Mouse (Mus musculus): Measurements from ENCODE around the gene Ergic1. TPM values are rescaled to one million over a fixed set of nuclear protein-coding genes. Genes with fewer than 3 reads are reported as not detected.
A peak's percentile ranks its signal among the peaks of the same experiment; 100 is the strongest.

The Ergic1 gene
- polyA plus RNA-seq, 1 experiment from 2014 or later = 126 TPM

GRCm38 (mm10) chr17:26595448-26596167 lies 34.3 kb downstream of the Ergic1 start:
- no peak; the same call in 1 of the 2 replicates for ATAC-seq (ENCODE audit: low FRiP score, low read depth)
- Histone ChIP-seq H3K4me3 (no peak overlapping the region), H3K9ac (no peak overlapping the region), H3K4me1 (peaks cover 48% of the 10 kb centered on the region), H3K9me3 (no peaks in the 10 kb centered on the region), H3K4me2 (replicated peaks) (peak overlapping the region; percentile 34), H3K27me3 (no peaks in the 10 kb centered on the region), H3K36me3 (peaks cover 30% of the 10 kb centered on the region), H3K27ac (peak overlapping the region; percentile 81)
- WGBS = 59% methylated on average over 7 of the region's 7 CpGs

- Histone ChIP-seq H3K36me3 (peaks cover 25% of the 10 kb centered on the region), H3K27me3 (no peaks in the 10 kb centered on the region), H3K4me2 (replicated peaks) (peak overlapping the region; percentile 34), H3K27ac (peak overlapping the region; percentile 81), H3K4me1 (peaks cover 50% of the 10 kb centered on the region), H3K9ac (no peak overlapping the region), H3K4me3 (no peak overlapping the region), H3K9me3 (no peaks in the 10 kb centered on the region)
- WGBS = 46% methylated on average over 7 of the region's 7 CpGs
- peak; percentile 77 for ATAC-seq (ENCODE audit: low FRiP score, low read depth)
Measured at GRCm38 (mm10) chr17:26596168-26596658, 34.9 kb downstream of the Ergic1 start.

GRCm38 (mm10) chr17:26596856-26597481 lies 35.7 kb downstream of the Ergic1 start:
- Histone ChIP-seq H3K9me3 (no peaks in the 10 kb centered on the region), H3K27ac (0 out of 2 replicates have a peak overlapping the region, but pooled peaks have one; percentile 65), H3K4me3 (no peak overlapping the region), H3K4me1 (peaks cover 58% of the 10 kb centered on the region), H3K36me3 (peaks cover 24% of the 10 kb centered on the region), H3K4me2 (replicated peaks) (no peak overlapping the region), H3K27me3 (no peaks in the 10 kb centered on the region), H3K9ac (no peak overlapping the region)
- ATAC-seq (ENCODE audit: low FRiP score, low read depth) = 0 out of 2 replicates have a peak, but pooled peaks have one; percentile 4
- 80% methylated on average over 6 of the region's 6 CpGs for WGBS

- no peaks in the 10 kb centered on the region for H3K9me3 ChIP-seq
- H3K4me3 ChIP-seq = no peak overlapping the region
- H3K36me3 ChIP-seq = 0 out of 2 replicates have a peak, but pooled peaks cover 12% of the 10 kb centered on the region
- H3K4me1 ChIP-seq = peaks cover 75% of the 10 kb centered on the region
- H3K4me2 ChIP-seq (replicated peaks) = no peak overlapping the region
- no peaks in the 10 kb centered on the region for H3K27me3 ChIP-seq
- no peak overlapping the region for H3K9ac ChIP-seq
- 84% methylated on average over 5 of the region's 5 CpGs for WGBS
- no peak overlapping the region for H3K27ac ChIP-seq
- ATAC-seq (ENCODE audit: low FRiP score, low read depth) = no peak
Measured at GRCm38 (mm10) chr17:26598845-26599244, 37.6 kb downstream of the Ergic1 start.

- peaks cover 61% of the 10 kb centered on the region for H3K4me1 ChIP-seq
- no peak for ATAC-seq (ENCODE audit: low FRiP score, low read depth)
- H3K4me2 ChIP-seq (replicated peaks) = no peak overlapping the region
- no peak overlapping the region for H3K27ac ChIP-seq
- no peaks in the 10 kb centered on the region for H3K27me3 ChIP-seq
- H3K36me3 ChIP-seq = peaks cover 16% of the 10 kb centered on the region; the same call in 1 of the 2 replicates
- H3K9me3 ChIP-seq = no peaks in the 10 kb centered on the region
- no peak overlapping the region for H3K9ac ChIP-seq
- no peak overlapping the region for H3K4me3 ChIP-seq
- 64% methylated on average over 17 of the region's 17 CpGs for WGBS
Measured at GRCm38 (mm10) chr17:26600913-26601447, 39.7 kb downstream of the Ergic1 start.

- H3K9ac ChIP-seq = no peak overlapping the region
- no peaks in the 10 kb centered on the region for H3K9me3 ChIP-seq
- no peaks in the 10 kb centered on the region for H3K27me3 ChIP-seq
- ATAC-seq (ENCODE audit: low FRiP score, low read depth) = no peak
- H3K27ac ChIP-seq = no peak overlapping the region
- H3K36me3 ChIP-seq = peaks cover 17% of the 10 kb centered on the region
- WGBS = 73% methylated on average over 6 of the region's 6 CpGs
- peaks cover 56% of the 10 kb centered on the region for H3K4me1 ChIP-seq
- no peak overlapping the region for H3K4me2 ChIP-seq (replicated peaks)
- no peak overlapping the region for H3K4me3 ChIP-seq
Measured at GRCm38 (mm10) chr17:26601514-26601913, 40.2 kb downstream of the Ergic1 start.

GRCm38 (mm10) chr17:26601926-26602325 lies 40.6 kb downstream of the Ergic1 start:
- peaks cover 21% of the 10 kb centered on the region for H3K36me3 ChIP-seq
- no peak overlapping the region for H3K4me2 ChIP-seq (replicated peaks)
- no peaks in the 10 kb centered on the region for H3K27me3 ChIP-seq
- no peak for ATAC-seq (ENCODE audit: low FRiP score, low read depth)
- no peaks in the 10 kb centered on the region for H3K9me3 ChIP-seq
- H3K4me1 ChIP-seq = peaks cover 52% of the 10 kb centered on the region
- H3K4me3 ChIP-seq = no peak overlapping the region
- WGBS = 76% methylated on average over 6 of the region's 6 CpGs
- H3K9ac ChIP-seq = no peak overlapping the region
- H3K27ac ChIP-seq = peak overlapping the region; percentile 49; the same call in 1 of the 2 replicates

GRCm38 (mm10) chr17:26602371-26602885 lies 41.1 kb downstream of the Ergic1 start:
- H3K4me3 ChIP-seq = no peak overlapping the region
- peak overlapping the region; percentile 49 for H3K27ac ChIP-seq
- 62% methylated on average over 12 of the region's 12 CpGs for WGBS
- peaks cover 47% of the 10 kb centered on the region for H3K4me1 ChIP-seq
- H3K4me2 ChIP-seq (replicated peaks) = no peak overlapping the region
- H3K9me3 ChIP-seq = no peaks in the 10 kb centered on the region
- 0 out of 2 replicates have a peak overlapping the region, but pooled peaks have one; percentile 3 for H3K9ac ChIP-seq
- ATAC-seq (ENCODE audit: low FRiP score, low read depth) = no peak
- H3K27me3 ChIP-seq = no peaks in the 10 kb centered on the region
- H3K36me3 ChIP-seq = peaks cover 25% of the 10 kb centered on the region

- Histone ChIP-seq H3K4me1 (peaks cover 44% of the 10 kb centered on the region), H3K36me3 (peaks cover 28% of the 10 kb centered on the region), H3K4me2 (replicated peaks) (no peak overlapping the region), H3K9me3 (no peaks in the 10 kb centered on the region), H3K27ac (peak overlapping the region; percentile 49; the same call in 1 of the 2 replicates), H3K27me3 (no peaks in the 10 kb centered on the region), H3K9ac (0 out of 2 replicates have a peak overlapping the region, but pooled peaks have one; percentile 3), H3K4me3 (no peak overlapping the region)
- no peak for ATAC-seq (ENCODE audit: low FRiP score, low read depth)
- WGBS = 88% methylated on average over 8 of the region's 8 CpGs
Measured at GRCm38 (mm10) chr17:26603311-26603710, 42.0 kb downstream of the Ergic1 start.

GRCm38 (mm10) chr17:26605636-26606035 lies 44.3 kb downstream of the Ergic1 start:
- H3K27me3 ChIP-seq = no peaks in the 10 kb centered on the region
- H3K9me3 ChIP-seq = no peaks in the 10 kb centered on the region
- 89% methylated on average over 4 of the region's 4 CpGs for WGBS
- no peak overlapping the region for H3K27ac ChIP-seq
- no peak overlapping the region for H3K4me2 ChIP-seq (replicated peaks)
- peaks cover 50% of the 10 kb centered on the region for H3K36me3 ChIP-seq
- H3K9ac ChIP-seq = no peak overlapping the region
- ATAC-seq (ENCODE audit: low FRiP score, low read depth) = no peak
- H3K4me1 ChIP-seq = peaks cover 30% of the 10 kb centered on the region
- H3K4me3 ChIP-seq = no peak overlapping the region

GRCm38 (mm10) chr17:26606516-26606915 lies 45.2 kb downstream of the Ergic1 start:
- Histone ChIP-seq H3K36me3 (peaks cover 56% of the 10 kb centered on the region), H3K4me2 (replicated peaks) (no peak overlapping the region), H3K9ac (no peak overlapping the region), H3K4me3 (no peak overlapping the region), H3K9me3 (no peaks in the 10 kb centered on the region), H3K27ac (no peak overlapping the region), H3K27me3 (no peaks in the 10 kb centered on the region), H3K4me1 (peaks cover 27% of the 10 kb centered on the region)
- no peak for ATAC-seq (ENCODE audit: low FRiP score, low read depth)
- 81% methylated on average over 2 of the region's 2 CpGs for WGBS

- 87% methylated on average over 3 of the region's 3 CpGs for WGBS
- Histone ChIP-seq H3K4me1 (peaks cover 9% of the 10 kb centered on the region), H3K27ac (no peak overlapping the region), H3K9ac (no peak overlapping the region), H3K4me3 (no peak overlapping the region), H3K9me3 (no peaks in the 10 kb centered on the region), H3K36me3 (peaks cover 54% of the 10 kb centered on the region), H3K27me3 (no peaks in the 10 kb centered on the region), H3K4me2 (replicated peaks) (no peak overlapping the region)
- no peak for ATAC-seq (ENCODE audit: low FRiP score, low read depth)
Measured at GRCm38 (mm10) chr17:26608348-26608747, 47.1 kb downstream of the Ergic1 start.

Data from limb, embryonic 13.5 days (tissue).